Mouse (Mus musculus): Measurements from ENCODE around the gene Actr8. TPM values are rescaled to one million over a fixed set of nuclear protein-coding genes. Genes with fewer than 3 reads are reported as not detected.

The Actr8 gene
- 65.1 and 80.7 TPM in 2 replicates for total RNA-seq (2017)

- peak; percentile 47; the same call in 1 of the 2 replicates for ATAC-seq (ENCODE audit: extremely low read depth, insufficient number of reproducible peaks, low FRiP score, poor library complexity, severe bottlenecking)
Observed at GRCm38 (mm10) chr14:29978254-29979204, at the start of gene Actr8. Actr8 (plus strand) TSS chr14:29978337.

GRCm38 (mm10) chr14:29928966-29929365, 49.2 kb upstream of the Actr8 start:
- no peak for ATAC-seq (ENCODE audit: extremely low read depth, insufficient number of reproducible peaks, low FRiP score, poor library complexity, severe bottlenecking)

GRCm38 (mm10) chr14:29935516-29935915, 42.6 kb upstream of the Actr8 start:
- ATAC-seq (ENCODE audit: extremely low read depth, insufficient number of reproducible peaks, low FRiP score, poor library complexity, severe bottlenecking), result no peak

- ATAC-seq (ENCODE audit: extremely low read depth, insufficient number of reproducible peaks, low FRiP score, poor library complexity, severe bottlenecking), result no peak
Observed at GRCm38 (mm10) chr14:29937466-29937865, 40.7 kb upstream of the Actr8 start.

GRCm38 (mm10) chr14:29939600-29940312, 38.4 kb upstream of the Actr8 start:
- ATAC-seq (ENCODE audit: extremely low read depth, insufficient number of reproducible peaks, low FRiP score, poor library complexity, severe bottlenecking), result no peak

- ATAC-seq (ENCODE audit: extremely low read depth, insufficient number of reproducible peaks, low FRiP score, poor library complexity, severe bottlenecking), result no peak
Observed at GRCm38 (mm10) chr14:29940313-29940812, 37.8 kb upstream of the Actr8 start.

GRCm38 (mm10) chr14:29940877-29941276, 37.3 kb upstream of the Actr8 start:
- peak; percentile 23; the same call in 1 of the 2 replicates for ATAC-seq (ENCODE audit: extremely low read depth, insufficient number of reproducible peaks, low FRiP score, poor library complexity, severe bottlenecking)

- no peak for ATAC-seq (ENCODE audit: extremely low read depth, insufficient number of reproducible peaks, low FRiP score, poor library complexity, severe bottlenecking)
Observed at GRCm38 (mm10) chr14:29946761-29947309, 31.3 kb upstream of the Actr8 start.

- ATAC-seq (ENCODE audit: extremely low read depth, insufficient number of reproducible peaks, low FRiP score, poor library complexity, severe bottlenecking), result no peak
Observed at GRCm38 (mm10) chr14:29950805-29951204, 27.3 kb upstream of the Actr8 start.

- no peak for ATAC-seq (ENCODE audit: extremely low read depth, insufficient number of reproducible peaks, low FRiP score, poor library complexity, severe bottlenecking)
Observed at GRCm38 (mm10) chr14:29957393-29957792, 20.7 kb upstream of the Actr8 start.

GRCm38 (mm10) chr14:29967611-29968010, 10.5 kb upstream of the Actr8 start:
- no peak for ATAC-seq (ENCODE audit: extremely low read depth, insufficient number of reproducible peaks, low FRiP score, poor library complexity, severe bottlenecking)

- peak; percentile 98 for ATAC-seq (ENCODE audit: extremely low read depth, insufficient number of reproducible peaks, low FRiP score, poor library complexity, severe bottlenecking)
Observed at GRCm38 (mm10) chr14:29968075-29968821, 9.9 kb upstream of the Actr8 start, which contains the start of gene Selenok. Selenok (plus strand) TSS chr14:29968308.

GRCm38 (mm10) chr14:29971446-29971845, 6.7 kb upstream of the Actr8 start:
- ATAC-seq (ENCODE audit: extremely low read depth, insufficient number of reproducible peaks, low FRiP score, poor library complexity, severe bottlenecking), result no peak

GRCm38 (mm10) chr14:29971993-29972392, 6.1 kb upstream of the Actr8 start:
- ATAC-seq (ENCODE audit: extremely low read depth, insufficient number of reproducible peaks, low FRiP score, poor library complexity, severe bottlenecking), result no peak

- ATAC-seq (ENCODE audit: extremely low read depth, insufficient number of reproducible peaks, low FRiP score, poor library complexity, severe bottlenecking), result no peak
Observed at GRCm38 (mm10) chr14:29976927-29977326, 1.2 kb upstream of the Actr8 start.

- no peak for ATAC-seq (ENCODE audit: extremely low read depth, insufficient number of reproducible peaks, low FRiP score, poor library complexity, severe bottlenecking)
Observed at GRCm38 (mm10) chr14:29980447-29981205, 2.5 kb downstream of the Actr8 start.

- no peak for ATAC-seq (ENCODE audit: extremely low read depth, insufficient number of reproducible peaks, low FRiP score, poor library complexity, severe bottlenecking)
Observed at GRCm38 (mm10) chr14:29986096-29986495, 8.0 kb downstream of the Actr8 start.

- no peak for ATAC-seq (ENCODE audit: extremely low read depth, insufficient number of reproducible peaks, low FRiP score, poor library complexity, severe bottlenecking)
Observed at GRCm38 (mm10) chr14:29987276-29987675, 9.1 kb downstream of the Actr8 start.

Data from neutrophil, adult 5-6 weeks (primary cell).